Mouse (Mus musculus) G1E (cell line): ENCODE measurements around the gene Tppp3. TPM values are rescaled to one million over a fixed set of nuclear protein-coding genes. Genes with fewer than 3 reads are reported as not detected.

Experiments used
- ATAC-seq: 2 replicates; pipeline ENCODE4 v1.8.0; 2016; ENCODE audit warnings: mild to moderate bottlenecking; ENCODE audit not compliant: insufficient number of reproducible peaks, poor library complexity, low FRiP score, severe bottlenecking; ENCODE audit errors: extremely low read depth
- DNase-seq: peaks from one replicate; pipeline ENCODE4 v3.0.0; 2012; ENCODE audit warnings: low spot score
- H3K27me3 ChIP-seq: 2 replicates; pipeline ENCODE4 v1.6.1; 2012; ENCODE audit warnings: mild to moderate bottlenecking, low read length, inconsistent platforms; ENCODE audit not compliant: insufficient read depth
- H3K36me3 ChIP-seq: replicated peaks from 2 replicates; pipeline ENCODE3; 2012; ENCODE audit warnings: mild to moderate bottlenecking, inconsistent platforms
- H3K4me1 ChIP-seq: 2 replicates; pipeline ENCODE4 v1.6.1; 2012; ENCODE audit warnings: low read depth, low read length, inconsistent platforms, mixed read lengths; ENCODE audit not compliant: insufficient read depth
- H3K4me3 ChIP-seq: 2 replicates; pipeline ENCODE4 v1.5.1; 2012; ENCODE audit warnings: low read depth, mild to moderate bottlenecking, inconsistent platforms, low read length, moderate library complexity, mixed read lengths
- H3K9me3 ChIP-seq: replicated peaks from 2 replicates; pipeline ENCODE4 v1.6.1; 2012; ENCODE audit warnings: inconsistent platforms
- CTCF ChIP-seq: IDR thresholded peaks from 2 replicates; pipeline ENCODE4 v1.5.1; 2012; ENCODE audit warnings: low read depth, low read length, inconsistent platforms, mixed read lengths
- GATA1 ChIP-seq: IDR thresholded peaks from 2 replicates; pipeline ENCODE4 v1.6.1; 2012; ENCODE audit warnings: borderline replicate concordance, low read length, inconsistent platforms, mixed read lengths
- GATA2 ChIP-seq: IDR thresholded peaks from 2 replicates; pipeline ENCODE4 v1.6.1; 2012; ENCODE audit warnings: low read depth, low read length, inconsistent platforms, borderline replicate concordance
- POLR2AphosphoS5 ChIP-seq: IDR thresholded peaks from 2 replicates; pipeline ENCODE4 v1.6.1; 2012; ENCODE audit warnings: low read depth, low read length, inconsistent platforms; ENCODE audit not compliant: insufficient replicate concordance
- TAL1 ChIP-seq: conservative IDR thresholded peaks from 2 replicates; pipeline ENCODE4 v1.6.1; 2012; ENCODE audit warnings: low read depth, low read length, inconsistent platforms, mixed read lengths
- polyA plus RNA-seq: library from polyadenylated mRNA; stranded (reverse); fragments of >175 nt; gene quantifications from 2 replicates; pipeline ENCODE4 v1.2.3, GENCODE M21; 2012
- total RNA-seq, 2 experiments: library from RNA; stranded (forward) in 1 of 2; stranded (reverse) in 1 of 2; fragments of 200-1000 nt in 1 of 2; fragments of >200 nt in 1 of 2; fragmentation: Nextera tagmentation in 1 of 2; gene quantifications; 2 replicates each; pipeline ENCODE4 v1.2.3; 2014 to 2017

Gene Tppp3
- total and polyA plus RNA-seq, 3 experiments, result not detected

DNA sequence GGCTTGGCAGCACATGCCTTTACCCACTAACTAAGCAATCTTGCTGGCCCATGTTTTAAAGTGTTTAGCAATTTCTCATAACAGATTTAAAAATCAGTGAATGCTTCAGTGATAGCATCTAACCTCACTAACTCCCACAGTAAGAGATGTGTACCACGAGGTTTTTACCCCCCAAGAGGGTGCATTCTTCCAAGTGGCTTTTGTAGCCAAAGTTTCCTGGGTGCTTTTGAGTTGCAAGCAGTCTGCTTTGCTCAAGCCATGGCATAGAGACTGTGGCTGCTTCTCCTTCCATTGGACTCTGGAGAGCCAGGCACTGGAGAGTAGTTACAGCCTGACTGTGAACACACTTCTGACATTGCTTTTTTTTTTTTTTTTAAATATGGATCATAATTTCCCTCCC is 18.0 kb upstream of the Tppp3 start:
- Histone ChIP-seq H3K4me3 (no peak overlapping the region), H3K36me3 (no peaks in the 10 kb centered on the region), H3K27me3 (peaks cover 11% of the 10 kb centered on the region), H3K9me3 (no peaks in the 10 kb centered on the region), H3K4me1 (no peaks in the 10 kb centered on the region)
- TF ChIP-seq TAL1 (no peak), CTCF (no peak), POLR2AphosphoS5 (no peak), GATA2 (no peak), GATA1 (no peak)
- DNase-seq (no peak), ATAC-seq (no peak)

DNA sequence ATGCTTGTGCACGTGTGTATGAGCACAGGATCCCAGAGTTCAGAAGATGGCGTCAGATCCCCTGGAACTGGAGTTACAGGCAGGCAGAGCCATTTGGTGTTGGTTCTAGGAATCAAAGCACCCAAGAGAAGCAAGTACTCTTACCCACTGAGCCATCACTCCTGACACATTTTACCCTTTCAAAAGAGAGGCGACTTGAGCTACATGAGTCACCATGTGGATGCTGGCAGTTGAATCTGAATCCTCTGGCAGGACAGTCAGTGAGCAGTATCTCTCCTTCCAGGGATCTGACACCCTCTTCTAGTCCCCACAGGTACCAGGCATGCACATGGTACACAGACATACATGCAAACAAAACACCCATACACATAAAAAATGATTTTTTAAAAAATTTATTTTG is 16.8 kb upstream of the Tppp3 start:
- DNase-seq (no peak), ATAC-seq (no peak)
- H3K27me3 ChIP-seq, result peaks cover 15% of the 10 kb centered on the region
- H3K36me3 ChIP-seq, result no peaks in the 10 kb centered on the region
- no peaks in the 10 kb centered on the region for H3K4me1 ChIP-seq
- H3K4me3 ChIP-seq, result no peak overlapping the region
- TF ChIP-seq GATA2, result no peak
- TF ChIP-seq CTCF, result no peak
- no peak for TF ChIP-seq TAL1
- TF ChIP-seq POLR2AphosphoS5, result no peak
- TF ChIP-seq GATA1, result no peak
- H3K9me3 ChIP-seq, result no peaks in the 10 kb centered on the region

DNA sequence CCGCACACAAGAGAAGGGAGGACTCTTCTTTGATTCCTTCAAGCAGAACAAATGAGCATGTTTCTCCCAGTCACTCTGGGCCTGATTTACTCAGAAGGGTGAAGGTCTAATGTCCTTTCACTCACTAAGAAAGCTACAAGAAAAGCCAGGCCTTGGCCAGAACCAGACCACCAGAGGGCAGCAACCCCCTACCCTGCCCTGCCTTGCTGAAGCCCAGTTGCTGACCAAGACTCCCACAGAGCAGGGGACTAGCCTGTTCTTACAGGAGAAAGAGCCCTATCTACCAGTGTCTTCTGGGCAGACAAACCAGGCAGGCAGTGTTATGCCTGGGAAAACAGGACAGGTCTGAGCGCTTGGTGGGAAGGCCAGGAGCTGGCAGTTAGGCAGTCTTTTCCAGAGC is 13.1 kb upstream of the Tppp3 start:
- no peak for ATAC-seq
- H3K9me3 ChIP-seq, result no peaks in the 10 kb centered on the region
- H3K4me1 ChIP-seq, result no peaks in the 10 kb centered on the region
- H3K27me3 ChIP-seq, result peaks cover 17% of the 10 kb centered on the region
- H3K4me3 ChIP-seq, result no peak overlapping the region
- H3K36me3 ChIP-seq, result no peaks in the 10 kb centered on the region
- TF ChIP-seq GATA1 (no peak), POLR2AphosphoS5 (no peak), CTCF (no peak), TAL1 (no peak), GATA2 (no peak)
- DNase-seq, result peak; percentile 28

DNA sequence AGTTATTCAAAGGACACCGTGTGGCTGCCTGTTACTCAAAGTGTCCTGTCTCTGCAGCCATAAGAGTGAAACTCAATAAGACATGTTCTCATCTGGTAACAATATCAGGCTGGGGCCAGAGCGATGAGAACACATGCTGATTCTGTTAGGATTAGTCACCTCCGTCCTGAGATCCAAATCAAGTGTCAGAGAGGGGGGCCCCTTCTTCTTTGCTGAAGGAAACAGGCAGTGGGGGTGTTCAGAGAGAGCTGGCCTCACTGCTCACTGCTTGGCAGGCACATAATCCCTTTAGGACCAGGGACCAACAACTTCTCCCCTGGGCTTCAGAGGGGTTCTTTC is 12.7 kb upstream of the Tppp3 start:
- H3K9me3 ChIP-seq, result no peaks in the 10 kb centered on the region
- H3K27me3 ChIP-seq, result peaks cover 21% of the 10 kb centered on the region
- no peaks in the 10 kb centered on the region for H3K4me1 ChIP-seq
- no peaks in the 10 kb centered on the region for H3K36me3 ChIP-seq
- DNase-seq (no peak), ATAC-seq (no peak)
- no peak for TF ChIP-seq CTCF
- H3K4me3 ChIP-seq, result no peak overlapping the region

DNA sequence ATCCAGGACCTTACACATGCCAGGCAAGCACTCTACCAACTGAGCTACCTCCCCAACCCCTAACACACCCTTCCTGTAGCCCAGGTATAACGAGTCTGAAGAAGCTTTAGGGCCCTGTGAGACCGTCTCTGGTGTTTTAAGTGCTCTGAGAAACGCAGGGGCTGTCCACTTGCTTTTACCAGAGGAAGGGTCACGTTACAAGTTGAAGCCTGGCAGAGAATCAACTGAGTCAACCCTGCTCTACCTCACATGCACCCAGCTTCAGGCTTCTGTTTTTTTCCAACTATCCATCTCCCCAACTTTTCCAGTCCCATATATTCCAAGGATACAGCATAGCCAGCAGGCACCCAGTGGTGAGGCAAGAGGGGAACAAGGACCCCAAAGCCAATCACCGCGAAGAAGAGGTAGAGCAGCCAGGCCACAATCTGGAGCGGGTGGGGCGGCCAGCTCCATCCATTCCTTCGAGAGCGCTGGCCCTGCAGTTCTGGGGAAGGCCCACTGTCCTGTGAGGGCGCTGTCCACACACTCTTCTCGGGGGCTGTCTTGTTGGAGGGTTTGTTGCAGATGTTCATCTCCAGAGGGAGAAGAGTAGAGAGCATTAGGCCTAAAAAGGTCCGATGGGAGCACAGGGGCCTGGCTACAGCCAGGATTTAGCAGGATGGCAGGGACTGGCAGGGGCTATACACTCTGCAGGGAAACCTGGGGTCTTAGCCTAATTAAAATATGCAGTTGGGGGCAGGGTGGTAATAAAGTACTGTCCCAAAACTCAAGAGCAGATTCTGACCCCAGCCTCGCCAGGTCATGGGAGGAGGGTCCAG is 12.1 kb upstream of the Tppp3 start:
- no peaks in the 10 kb centered on the region for H3K36me3 ChIP-seq
- no peak overlapping the region for H3K4me3 ChIP-seq
- DNase-seq (no peak), ATAC-seq (no peak)
- peaks cover 23% of the 10 kb centered on the region for H3K27me3 ChIP-seq
- no peaks in the 10 kb centered on the region for H3K9me3 ChIP-seq
- H3K4me1 ChIP-seq, result no peaks in the 10 kb centered on the region
- TF ChIP-seq TAL1 (no peak), CTCF (no peak), GATA2 (no peak), POLR2AphosphoS5 (no peak), GATA1 (no peak)

DNA sequence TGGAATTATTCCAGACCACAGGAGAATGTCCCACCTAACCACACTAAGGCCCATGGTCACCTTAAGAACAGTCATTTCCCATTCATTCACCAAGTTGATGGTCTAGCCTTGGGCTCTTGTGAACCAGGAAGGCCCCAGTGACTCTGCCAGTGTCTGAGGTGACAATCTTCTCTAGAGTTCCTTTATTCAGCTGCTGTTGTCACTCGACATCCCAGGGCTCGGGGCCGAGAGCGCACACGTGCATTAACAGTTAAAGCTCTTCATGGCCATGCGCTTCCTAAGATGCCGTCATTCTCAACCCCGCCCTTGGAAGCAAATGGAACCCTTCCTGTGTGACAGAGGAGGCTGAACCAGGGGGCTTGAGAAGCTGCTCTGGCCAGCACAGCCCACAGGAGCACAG is 10.8 kb upstream of the Tppp3 start:
- H3K4me3 ChIP-seq, result no peak overlapping the region
- TF ChIP-seq TAL1 (no peak), GATA2 (no peak), CTCF (no peak), GATA1 (no peak), POLR2AphosphoS5 (no peak)
- H3K27me3 ChIP-seq, result peaks cover 30% of the 10 kb centered on the region
- H3K4me1 ChIP-seq, result no peaks in the 10 kb centered on the region
- H3K36me3 ChIP-seq, result no peaks in the 10 kb centered on the region
- DNase-seq, result no peak
- no peak for ATAC-seq
- H3K9me3 ChIP-seq, result no peaks in the 10 kb centered on the region

DNA sequence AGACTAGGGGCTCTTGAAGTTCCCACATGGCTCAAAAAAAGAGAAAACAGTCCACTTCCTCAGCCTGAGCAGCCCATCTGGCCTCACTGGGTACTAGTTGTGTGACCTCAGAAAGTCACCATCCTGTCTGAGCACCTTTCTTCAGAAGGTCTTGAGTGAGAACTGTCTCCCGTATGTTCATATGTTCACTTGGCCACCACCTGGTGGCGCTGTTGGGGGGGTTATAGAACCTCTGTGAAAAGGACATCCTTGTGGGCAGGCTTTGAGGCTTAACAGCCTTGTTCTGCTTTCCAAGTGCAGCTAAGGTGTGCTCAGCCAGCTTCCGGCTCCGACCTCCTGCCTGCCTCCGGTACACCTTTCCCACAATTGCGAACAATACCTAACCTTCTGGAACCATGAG is 10.1 kb upstream of the Tppp3 start:
- Histone ChIP-seq H3K4me3 (no peak overlapping the region), H3K4me1 (no peaks in the 10 kb centered on the region), H3K9me3 (no peaks in the 10 kb centered on the region), H3K36me3 (no peaks in the 10 kb centered on the region), H3K27me3 (peaks cover 36% of the 10 kb centered on the region)
- ATAC-seq (no peak), DNase-seq (peak; percentile 15)
- TF ChIP-seq TAL1 (no peak), POLR2AphosphoS5 (no peak), GATA2 (no peak), CTCF (peak; percentile 44; the same call in 1 of the 2 replicates)
